Mouse (Mus musculus): ENCODE results near the gene Vasn. TPM values are rescaled to one million over a fixed set of nuclear protein-coding genes. Genes with fewer than 3 reads are reported as not detected.
A peak's percentile ranks its signal among the peaks of the same experiment; 100 is the strongest.
"Not testable (repeated sequence)": the region's sequence is repeated elsewhere in the genome, so short reads cannot be mapped to it uniquely, and the experiment has no call there.

Vasn gene
- total RNA-seq, 2 experiments from 2014 or later = 8.3 to 10.9 TPM

DNA sequence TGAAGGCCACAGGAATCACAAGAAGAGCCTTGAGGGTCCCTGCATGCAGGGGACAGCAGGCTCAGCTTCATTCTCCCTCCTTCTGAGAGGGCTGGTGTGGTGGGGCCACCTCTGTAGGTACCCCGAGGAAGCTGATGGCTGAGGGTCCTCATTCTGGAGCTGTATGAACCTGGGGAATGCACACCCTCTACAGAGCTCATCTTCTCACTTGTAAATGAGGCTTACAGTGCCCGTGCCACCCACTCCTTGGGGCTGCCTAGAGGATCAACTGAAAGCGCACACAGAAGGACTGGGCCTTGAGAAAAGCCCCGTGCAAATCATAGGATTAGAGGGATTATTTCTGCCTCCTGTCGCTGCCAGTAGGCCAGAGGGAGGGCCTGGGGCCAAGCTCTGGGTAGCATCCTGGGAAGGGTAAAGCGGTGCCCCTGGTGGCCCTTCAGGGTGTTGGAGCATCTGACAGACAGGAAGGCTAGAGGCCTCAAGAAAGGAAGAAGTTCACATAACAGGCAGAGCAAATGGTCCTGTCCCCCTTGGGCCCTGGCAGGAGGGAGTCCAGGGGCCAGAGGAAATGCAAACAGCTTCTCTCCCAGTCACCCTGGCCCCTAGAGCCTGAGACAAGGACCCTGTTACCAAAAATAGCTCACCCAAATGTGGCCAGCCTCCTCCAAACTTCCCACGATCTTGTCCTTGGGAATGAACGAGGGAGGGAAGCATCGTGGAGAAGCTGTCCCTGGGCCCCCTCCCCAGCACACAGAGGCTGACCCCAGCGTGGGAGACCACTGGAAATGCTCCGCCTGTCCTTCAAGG is 16.2 kb downstream of the Vasn start:
- DNase-seq (ENCODE audit: low spot score in 2 of 2) = no peak
- intact Hi-C loops (cut with DNase I) = no loop called here

DNA sequence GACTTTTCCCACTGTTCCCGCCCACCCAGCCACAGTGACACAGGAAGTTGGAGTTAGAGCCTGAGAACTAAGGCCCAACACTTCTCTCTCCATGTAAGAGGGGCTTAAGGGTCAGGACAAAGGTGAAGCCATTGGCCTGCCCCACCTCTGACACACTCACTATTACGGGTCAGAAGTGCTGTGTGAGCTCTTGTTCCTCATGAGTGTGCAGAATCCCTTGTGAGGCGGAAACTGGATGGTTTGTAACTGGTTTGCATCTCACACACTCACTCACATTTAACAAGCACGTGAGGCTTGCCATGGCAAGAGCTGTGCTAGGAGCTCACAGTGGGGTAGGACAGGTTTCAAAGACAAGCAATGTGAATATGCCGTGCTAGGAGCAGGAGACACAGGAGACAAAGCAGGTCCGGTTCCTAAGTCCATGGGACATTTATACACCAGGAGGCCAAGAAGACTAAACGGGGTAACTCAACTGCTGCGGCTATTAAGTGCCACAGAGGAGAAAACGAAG is 16.9 kb downstream of the Vasn start:
- intact Hi-C loops (cut with DNase I) = no loop called here
- DNase-seq (ENCODE audit: low spot score in 2 of 2) = no peak

DNA sequence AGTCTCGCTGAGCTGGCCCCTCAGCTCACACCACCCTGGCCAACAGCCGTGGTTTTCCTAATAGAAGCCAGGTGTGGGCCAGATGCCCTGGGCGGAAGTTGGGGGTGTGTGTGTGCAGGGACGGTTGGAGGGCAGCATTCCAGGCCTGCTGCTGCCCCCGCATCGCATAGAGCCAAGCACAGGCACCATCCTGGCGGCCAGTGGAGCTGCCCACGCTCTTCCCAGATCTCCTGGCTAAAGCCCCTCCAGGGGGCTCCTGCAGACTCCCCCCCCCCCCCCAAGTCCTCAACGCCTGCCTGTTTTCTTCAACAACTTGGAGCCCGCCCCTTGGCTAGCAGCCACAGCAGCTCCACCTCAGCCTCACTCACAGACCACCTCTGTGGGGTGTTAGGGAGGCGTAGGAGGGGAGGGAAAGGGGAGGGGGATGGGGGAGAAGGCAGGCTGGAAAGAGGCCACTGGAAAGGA is 19.1 kb downstream of the Vasn start:
- DNase-seq (ENCODE audit: low spot score in 2 of 2) = peak in 1 of 2 experiments; percentile 40
- intact Hi-C loops (cut with DNase I) = no loop called here

DNA sequence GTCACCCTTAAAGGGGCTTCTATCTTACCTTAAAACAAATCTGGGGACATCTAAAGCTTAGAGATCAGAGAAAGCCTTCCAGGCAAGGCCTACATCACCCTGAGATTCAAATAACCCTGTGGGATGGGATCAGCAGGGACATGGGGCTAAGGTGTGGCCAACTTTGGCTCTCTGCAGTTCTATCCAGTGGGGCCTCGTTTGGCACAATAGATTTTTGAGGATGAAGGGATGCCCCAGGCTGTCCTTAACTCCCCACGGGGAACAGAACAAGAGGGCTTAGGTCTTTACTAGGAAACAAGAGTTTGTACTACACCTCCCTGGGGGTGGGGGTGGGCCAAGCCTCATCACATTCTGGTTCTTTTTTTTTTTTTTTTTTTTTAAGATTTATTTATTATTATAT is 19.6 kb downstream of the Vasn start:
- no peak for DNase-seq (ENCODE audit: low spot score in 2 of 2)
- intact Hi-C loops (cut with DNase I) = no loop called here

DNA sequence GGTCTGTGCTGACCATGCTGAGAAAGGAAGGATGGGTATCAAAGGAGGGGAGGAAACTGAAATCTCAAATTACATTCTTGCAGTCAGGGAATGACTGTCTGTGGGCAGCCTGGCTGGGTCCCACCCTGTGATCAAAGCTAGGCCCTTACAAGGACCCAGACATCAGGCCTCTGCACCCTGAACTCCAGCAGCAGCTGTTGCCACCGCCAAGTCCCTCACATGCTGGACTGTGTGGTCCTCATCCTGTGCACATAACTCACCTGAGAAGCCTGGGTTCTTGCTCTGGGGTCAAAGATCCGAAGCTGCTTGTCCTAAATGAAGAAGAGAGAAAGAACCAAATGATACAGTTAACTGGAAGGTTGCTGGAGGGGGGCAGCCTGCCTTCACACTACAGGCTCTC is 21.9 kb downstream of the Vasn start:
- intact Hi-C loops (cut with DNase I) = loop anchor here (5.0 kb wide), 1 partner anchor 109 kb away; no protein-coding TSS in a partner anchor
- DNase-seq (ENCODE audit: low spot score in 2 of 2) = no peak

DNA sequence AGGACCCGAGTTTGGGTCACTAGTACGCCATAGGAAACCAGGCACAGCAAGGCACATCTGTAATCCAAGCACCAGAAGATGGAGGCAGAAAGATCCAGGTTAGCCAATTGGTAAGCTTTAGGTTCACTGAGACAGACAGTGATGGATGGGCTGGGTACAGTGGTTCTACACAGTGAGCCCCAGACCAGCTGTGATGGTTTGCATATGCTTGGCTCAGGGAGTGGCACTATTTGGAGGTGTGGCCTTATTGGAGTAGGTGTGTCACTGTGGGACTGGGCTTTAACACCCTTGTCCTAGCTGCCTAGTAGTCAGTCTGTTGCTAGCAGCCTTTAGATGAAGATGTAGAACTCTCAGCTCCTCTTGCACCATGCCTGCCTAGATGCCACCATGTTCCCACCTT is 24.1 kb downstream of the Vasn start:
- intact Hi-C loops (cut with DNase I) = loop anchor here (5.0 kb wide), 1 partner anchor 112 kb away; no protein-coding TSS in a partner anchor
- DNase-seq (ENCODE audit: low spot score in 2 of 2) = no peak

DNA sequence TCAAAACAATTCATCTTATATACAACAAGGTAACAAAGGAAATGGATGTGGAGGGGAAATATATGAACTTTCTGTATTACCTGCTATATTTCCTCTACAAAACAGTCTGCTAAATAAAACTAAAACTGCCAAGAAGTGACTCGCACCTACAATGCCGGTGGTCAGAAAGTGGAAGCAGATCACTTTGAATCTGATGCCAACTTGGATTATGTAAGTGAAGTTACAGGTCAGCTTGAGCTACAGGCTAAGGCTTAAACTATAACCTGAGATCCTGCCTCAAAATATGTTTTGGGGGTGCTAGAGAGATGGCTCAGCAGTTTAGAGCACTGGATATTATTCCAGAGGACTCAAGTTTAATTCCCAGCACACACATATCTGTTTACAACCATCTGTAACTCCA is 26.0 kb downstream of the Vasn start:
- intact Hi-C loops (cut with DNase I) = no loop called here
- DNase-seq (ENCODE audit: low spot score in 2 of 2) = no peak

DNA sequence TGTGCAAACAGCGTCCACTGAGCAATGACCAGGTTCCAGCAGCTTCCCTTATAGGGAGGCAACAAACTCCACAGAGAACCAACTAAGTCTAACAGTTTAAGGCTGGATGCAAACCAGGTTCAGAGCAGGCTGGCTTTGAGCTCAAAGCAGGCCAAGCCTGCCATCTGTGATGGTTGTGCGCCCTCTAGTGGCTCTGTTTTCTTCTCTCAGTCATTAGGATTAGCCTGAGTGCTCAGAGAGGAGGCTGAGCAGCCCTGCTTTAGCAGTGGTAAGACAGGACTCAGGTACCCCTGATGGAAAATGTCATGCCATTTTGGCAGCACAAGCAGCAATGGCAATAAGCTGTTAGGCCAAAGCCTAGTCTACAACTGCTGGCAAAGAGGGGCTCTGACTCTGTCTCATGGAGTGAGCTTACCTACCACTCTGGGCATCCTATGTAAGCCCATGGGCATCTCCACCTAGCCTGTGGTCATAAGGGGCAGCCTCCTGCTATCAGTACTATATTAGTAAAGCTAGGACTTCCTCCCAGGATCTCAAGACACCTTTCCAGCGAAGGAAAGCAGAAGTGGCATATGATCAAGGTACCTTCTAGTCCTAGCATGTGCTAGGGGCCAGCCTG is 27.6 kb downstream of the Vasn start:
- intact Hi-C loops (cut with DNase I) = loop anchor here (1.0 kb wide), 1 partner anchor 37 kb away; no protein-coding TSS in a partner anchor
- DNase-seq (ENCODE audit: low spot score in 2 of 2) = peak; percentile 90 to 93

DNA sequence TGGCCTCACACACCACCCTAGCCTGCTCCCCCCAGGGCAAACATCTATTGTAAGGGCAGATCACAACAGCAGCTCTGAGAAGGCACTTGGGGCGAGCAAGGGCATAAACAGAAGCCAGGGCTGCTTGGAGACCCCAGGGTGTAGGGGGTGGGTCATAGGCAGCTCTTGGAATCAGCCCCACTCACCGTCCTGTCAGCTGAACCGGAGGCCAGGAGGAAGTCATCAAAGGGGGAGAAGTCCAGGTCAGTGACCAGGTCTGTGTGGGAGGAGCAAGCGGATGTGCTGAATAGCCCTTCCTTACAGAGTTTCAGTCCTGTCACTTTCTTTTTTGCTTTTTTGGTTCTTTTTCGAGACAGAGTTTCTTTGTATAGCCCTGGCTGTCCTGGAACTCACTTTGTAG is 30.6 kb downstream of the Vasn start:
- intact Hi-C loops (cut with DNase I) = no loop called here
- DNase-seq (ENCODE audit: low spot score in 2 of 2) = no peak

DNA sequence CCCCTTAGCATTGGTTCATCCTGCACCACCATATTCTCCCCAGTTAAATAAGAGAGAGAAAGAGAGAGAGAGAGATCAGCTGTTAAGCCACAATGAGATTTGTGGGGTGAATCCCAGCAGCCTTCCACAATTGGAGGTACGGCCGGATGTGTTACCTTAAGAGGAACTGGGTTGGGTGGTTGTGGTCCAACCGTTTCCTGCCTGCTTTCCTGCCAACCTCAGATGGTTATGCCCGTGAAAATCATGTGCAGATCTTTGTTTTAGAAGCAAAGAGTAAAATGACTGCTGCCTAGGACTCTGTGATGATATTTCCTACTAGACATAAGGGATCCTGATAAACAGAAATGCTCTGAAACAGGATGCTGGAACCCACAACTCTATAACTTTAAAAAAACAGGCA is 34.4 kb downstream of the Vasn start:
- DNase-seq (ENCODE audit: low spot score in 2 of 2) = no peak
- intact Hi-C loops (cut with DNase I) = no loop called here

DNA sequence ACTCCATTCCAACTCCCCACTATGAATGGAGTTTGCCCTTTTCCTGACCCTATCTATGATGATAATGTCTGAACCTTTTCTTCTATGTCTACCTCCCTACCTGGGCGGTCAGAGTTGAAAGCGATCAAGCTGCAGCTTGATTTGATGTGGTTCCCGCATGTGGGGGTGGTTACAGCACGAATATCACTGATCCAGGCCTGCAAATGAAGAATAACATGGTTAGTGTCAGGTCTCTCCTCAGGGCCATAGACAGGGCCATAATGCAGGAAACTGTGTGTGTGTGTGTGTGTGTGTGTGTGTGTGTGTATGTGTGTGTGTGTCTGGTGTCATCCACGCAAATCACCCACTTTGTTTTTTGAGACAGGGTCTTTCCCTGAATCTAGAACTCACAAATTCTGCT is 37.1 kb downstream of the Vasn start:
- intact Hi-C loops (cut with DNase I) = no loop called here
- no peak for DNase-seq (ENCODE audit: low spot score in 2 of 2)

DNA sequence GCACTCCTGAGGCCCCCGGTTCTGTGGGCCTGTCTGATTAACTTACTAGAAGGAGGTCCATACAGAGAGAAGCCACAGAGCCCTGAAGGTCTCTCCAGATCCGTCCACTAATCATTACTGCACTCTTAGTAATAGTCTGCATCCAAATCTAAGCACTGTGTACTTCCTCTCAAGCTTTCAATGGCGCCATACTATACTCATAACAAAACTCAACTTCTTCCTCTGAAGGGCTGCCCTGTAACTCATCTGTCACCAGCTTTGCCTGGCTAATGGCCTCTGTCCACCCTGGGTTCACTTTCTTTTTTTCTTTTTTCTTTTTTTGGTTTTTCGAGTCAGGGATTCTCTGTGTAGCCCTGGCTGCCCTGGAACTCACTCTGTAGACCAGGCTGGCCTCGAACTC is 38.3 kb downstream of the Vasn start:
- intact Hi-C loops (cut with DNase I) = no loop called here
- no peak for DNase-seq (ENCODE audit: low spot score in 2 of 2)

DNA sequence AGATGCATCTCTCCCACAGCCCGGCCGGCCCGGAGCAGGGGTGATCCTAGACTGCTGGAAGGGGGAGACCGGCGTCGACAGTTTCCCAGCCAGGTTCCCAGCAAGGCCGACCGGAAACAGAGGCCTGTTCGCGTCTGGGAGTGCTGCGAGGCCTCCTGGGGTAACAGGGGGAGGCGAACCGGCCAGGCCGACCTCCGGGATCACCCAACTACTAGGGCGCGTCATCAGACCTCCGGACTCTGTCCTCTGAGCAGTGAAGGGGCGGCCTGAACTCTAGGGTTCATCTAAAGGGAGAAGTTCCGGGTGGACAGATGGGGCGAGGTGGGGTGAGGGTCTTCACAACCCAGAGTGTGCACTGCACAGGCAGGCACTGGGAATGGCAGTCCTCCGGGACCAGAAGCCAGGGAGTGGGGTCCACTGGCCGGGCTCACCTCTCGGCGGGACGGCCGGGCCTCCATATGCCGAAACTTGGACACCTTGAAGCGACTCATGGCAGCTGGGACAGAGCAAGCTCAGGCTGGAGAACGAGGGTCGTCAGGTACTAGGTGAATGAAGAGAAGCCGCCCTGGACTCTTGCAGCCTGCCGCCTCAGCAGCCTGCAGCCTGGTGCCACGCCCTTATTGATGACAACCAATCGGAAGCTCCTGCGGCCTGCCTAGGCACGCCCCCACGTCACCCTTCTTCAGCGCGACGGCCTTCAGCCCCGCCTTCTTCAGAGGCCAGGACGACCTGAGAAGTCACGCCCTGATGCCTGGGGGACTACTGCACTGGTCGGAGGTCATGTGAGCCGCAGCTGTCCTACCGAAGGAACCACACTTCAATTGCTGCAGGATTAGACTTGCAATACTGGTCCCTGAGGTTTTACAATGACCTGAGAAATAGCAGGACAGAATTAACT is 39.6 kb downstream of the Vasn start, which contains the start of gene Coro7:
Coro7 (minus strand) TSS at position 657 of the 898 bp plus-strand sequence.
- intact Hi-C loops (cut with DNase I) = no loop called here
- DNase-seq (ENCODE audit: low spot score in 2 of 2) = peak; percentile 88 to 89

DNA sequence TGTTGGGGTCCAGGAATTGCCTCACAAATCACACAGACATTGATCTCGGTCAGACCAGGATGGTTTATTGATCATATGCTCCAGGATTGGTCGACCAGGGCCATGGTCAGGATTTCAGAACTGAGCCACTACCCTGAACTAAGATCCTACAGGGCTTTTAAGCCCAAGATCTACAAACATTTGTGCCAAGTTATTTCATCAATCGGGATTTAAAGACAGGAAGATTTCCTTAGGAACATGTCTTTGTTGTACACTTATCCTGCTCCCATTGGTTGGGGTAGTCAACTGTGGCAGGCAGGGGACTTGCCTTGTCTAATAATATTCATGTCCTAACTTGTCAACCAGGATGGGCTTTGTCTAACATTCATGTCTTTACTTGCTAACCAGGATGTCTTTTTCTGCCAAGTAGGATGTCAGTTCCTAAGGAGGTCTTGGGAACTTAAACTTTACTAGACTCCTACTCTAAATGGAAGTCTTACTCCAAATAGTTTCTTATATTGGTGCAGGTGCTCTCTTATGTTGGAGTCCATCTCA is 41.2 kb downstream of the Vasn start:
- intact Hi-C loops (cut with DNase I); DNase-seq (ENCODE audit: low spot score in 2 of 2): not testable (repeated sequence)

DNA sequence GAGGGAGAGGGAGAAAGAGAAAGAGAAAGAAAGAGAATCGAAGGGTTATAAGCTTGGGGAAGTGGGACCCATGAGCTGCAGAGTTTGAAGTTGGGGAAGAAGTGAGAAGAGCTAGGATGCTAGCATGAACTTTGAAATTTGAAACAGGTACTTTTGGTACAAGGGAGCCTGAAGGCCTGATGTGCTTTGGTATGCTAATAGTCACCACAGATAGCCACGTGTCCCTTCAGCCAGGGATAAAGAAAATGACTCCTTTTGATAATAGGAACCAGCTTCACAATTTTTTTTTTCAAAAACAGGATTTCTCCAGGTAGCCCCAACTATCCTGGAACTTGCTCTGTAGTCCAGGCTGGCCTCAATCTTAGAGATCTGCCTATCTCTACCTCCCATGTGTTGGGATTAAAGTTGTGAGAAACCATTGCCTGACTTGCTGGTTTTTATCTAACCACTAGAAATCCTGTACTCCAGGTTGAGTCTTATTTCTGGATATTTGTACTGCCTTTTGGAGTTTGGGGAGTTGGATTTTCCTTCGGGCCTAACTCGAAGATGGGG is 43.0 kb downstream of the Vasn start:
- intact Hi-C loops (cut with DNase I) = no loop called here
- DNase-seq (ENCODE audit: low spot score in 2 of 2) = no peak

DNA sequence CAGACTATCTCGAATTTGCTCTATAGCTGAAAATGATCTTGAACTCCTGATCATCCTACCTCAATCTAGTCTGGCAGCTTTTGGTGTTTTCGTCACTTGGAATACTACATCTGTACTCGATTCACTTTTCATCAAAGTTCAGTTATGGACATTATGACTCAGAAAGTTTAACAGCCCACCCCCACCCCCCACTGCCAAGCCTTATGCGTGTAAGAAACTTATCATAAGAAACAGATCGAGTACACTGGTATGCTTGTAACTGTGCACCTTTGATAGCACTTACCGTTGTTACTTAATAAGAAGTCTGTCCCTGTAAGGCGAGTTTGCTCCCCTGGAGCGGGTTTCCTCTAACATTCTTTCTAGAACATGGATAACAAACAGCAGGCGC is 43.4 kb downstream of the Vasn start:
- intact Hi-C loops (cut with DNase I) = no loop called here
- no peak for DNase-seq (ENCODE audit: low spot score in 2 of 2)

DNA sequence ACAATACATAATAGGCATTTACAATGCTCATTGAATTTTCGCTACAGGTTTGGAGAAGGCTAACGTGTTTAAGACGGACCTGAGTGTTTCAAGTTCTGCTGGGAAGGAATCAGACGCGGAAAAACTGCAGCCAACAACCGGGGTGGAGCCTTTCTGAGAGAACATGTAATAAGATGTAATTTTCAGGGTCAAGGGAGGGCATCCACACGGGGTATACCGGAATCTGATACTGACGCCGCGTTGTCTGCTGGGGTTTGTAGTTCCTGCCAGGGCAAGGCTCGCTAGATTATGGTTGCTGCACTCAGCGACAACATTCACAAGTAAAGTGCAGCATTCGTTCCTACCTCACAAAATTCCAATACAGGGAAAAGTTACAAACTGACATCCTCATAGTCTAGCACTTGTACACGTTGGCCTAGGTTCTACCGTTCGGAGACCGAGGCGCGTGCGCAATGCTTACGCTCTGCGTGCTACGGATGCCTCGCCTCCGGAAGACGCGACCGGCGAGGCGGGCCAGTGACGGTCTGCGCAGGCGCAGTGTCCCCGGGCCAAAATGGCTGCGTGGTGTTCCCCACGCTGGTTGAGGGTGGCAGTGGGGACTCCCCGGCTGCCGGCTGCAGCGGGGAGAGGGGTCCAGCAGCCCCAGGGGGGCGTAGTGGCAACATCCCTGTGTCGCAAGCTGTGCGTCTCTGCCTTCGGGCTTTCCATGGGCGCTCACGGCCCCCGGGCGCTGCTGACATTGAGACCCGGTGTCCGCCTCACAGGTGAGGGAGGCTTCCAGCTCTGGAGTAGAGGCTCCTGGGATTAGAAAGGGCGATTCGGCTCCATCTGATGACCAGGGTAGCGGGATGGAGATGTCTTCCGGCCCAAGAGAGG is 44.1 kb downstream of the Vasn start:
- intact Hi-C loops (cut with DNase I) = no loop called here
- DNase-seq (ENCODE audit: low spot score in 2 of 2) = peak; percentile 95 to 97

DNA sequence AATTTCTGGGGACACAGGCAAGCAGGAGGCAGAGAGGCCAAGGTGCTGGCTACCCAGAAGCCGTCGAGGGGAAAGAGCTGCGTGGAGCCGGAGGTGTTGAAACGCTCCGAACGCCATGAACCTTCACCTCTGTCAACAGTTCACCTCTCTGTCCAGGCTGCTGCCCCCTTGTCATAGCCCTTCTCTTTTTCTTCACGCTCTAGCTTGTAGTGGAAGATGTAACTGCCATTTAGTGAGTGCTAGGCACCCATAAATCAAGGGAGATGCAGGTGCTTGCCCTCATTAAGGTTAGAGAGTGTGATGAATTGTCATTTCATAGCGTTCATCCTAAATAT is 44.7 kb downstream of the Vasn start:
- intact Hi-C loops (cut with DNase I) = no loop called here
- no peak for DNase-seq (ENCODE audit: low spot score in 2 of 2)

Measured in left cerebral cortex, postnatal 14 days (tissue).